Mouse (Mus musculus): ENCODE results near the gene Gdf10.

Gene Gdf10

GRCm38 (mm10) chr14:33939117-33939516 lies 15.7 kb downstream of the Gdf10 start:
- DNase-seq (ENCODE audit: low spot score): peak; percentile 73

GRCm38 (mm10) chr14:33940739-33941138 lies 17.4 kb downstream of the Gdf10 start, which contains the start of gene Gdf2:
Gdf2 (plus strand) TSS chr14:33941039.
- no peak for DNase-seq (ENCODE audit: low spot score)

GRCm38 (mm10) chr14:33942222-33942621 lies 18.8 kb downstream of the Gdf10 start:
- no peak for DNase-seq (ENCODE audit: low spot score)

- no peak for DNase-seq (ENCODE audit: low spot score)
These were observed 22.7 kb downstream of the Gdf10 start for GRCm38 (mm10) chr14:33946125-33946524.

- no peak for DNase-seq (ENCODE audit: low spot score)
These were observed 29.0 kb downstream of the Gdf10 start for GRCm38 (mm10) chr14:33952233-33952981.

- no peak for DNase-seq (ENCODE audit: low spot score)
These were observed 30.4 kb downstream of the Gdf10 start, which contains the start of gene Rbp3 for GRCm38 (mm10) chr14:33953761-33954160. Rbp3 (plus strand) TSS chr14:33954003.

- DNase-seq (ENCODE audit: low spot score): no peak
These were observed 32.7 kb downstream of the Gdf10 start for GRCm38 (mm10) chr14:33956055-33956454.

GRCm38 (mm10) chr14:33958186-33958585 lies 34.8 kb downstream of the Gdf10 start:
- no peak for DNase-seq (ENCODE audit: low spot score)

GRCm38 (mm10) chr14:33958841-33959240 lies 35.5 kb downstream of the Gdf10 start:
- no peak for DNase-seq (ENCODE audit: low spot score)

GRCm38 (mm10) chr14:33959341-33959740 lies 36.0 kb downstream of the Gdf10 start:
- peak; percentile 51 for DNase-seq (ENCODE audit: low spot score)

GRCm38 (mm10) chr14:33965675-33966074 lies 42.3 kb downstream of the Gdf10 start:
- no peak for DNase-seq (ENCODE audit: low spot score)

- DNase-seq (ENCODE audit: low spot score): no peak
These were observed 49.3 kb downstream of the Gdf10 start for GRCm38 (mm10) chr14:33972679-33973078.

- no peak for DNase-seq (ENCODE audit: low spot score)
These were observed 51.4 kb downstream of the Gdf10 start for GRCm38 (mm10) chr14:33974752-33975151.

- DNase-seq (ENCODE audit: low spot score): no peak
These were observed 54.4 kb downstream of the Gdf10 start for GRCm38 (mm10) chr14:33977748-33978147.

GRCm38 (mm10) chr14:33978604-33979059 lies 55.2 kb downstream of the Gdf10 start, which contains the start of gene Zfp488:
Zfp488 (minus strand) TSS chr14:33978764.
- DNase-seq (ENCODE audit: low spot score): no peak
